Mouse (Mus musculus): ENCODE measurements around the gene Itpripl2.
A peak's percentile ranks its signal among the peaks of the same experiment; 100 is the strongest.

Gene Itpripl2

DNA sequence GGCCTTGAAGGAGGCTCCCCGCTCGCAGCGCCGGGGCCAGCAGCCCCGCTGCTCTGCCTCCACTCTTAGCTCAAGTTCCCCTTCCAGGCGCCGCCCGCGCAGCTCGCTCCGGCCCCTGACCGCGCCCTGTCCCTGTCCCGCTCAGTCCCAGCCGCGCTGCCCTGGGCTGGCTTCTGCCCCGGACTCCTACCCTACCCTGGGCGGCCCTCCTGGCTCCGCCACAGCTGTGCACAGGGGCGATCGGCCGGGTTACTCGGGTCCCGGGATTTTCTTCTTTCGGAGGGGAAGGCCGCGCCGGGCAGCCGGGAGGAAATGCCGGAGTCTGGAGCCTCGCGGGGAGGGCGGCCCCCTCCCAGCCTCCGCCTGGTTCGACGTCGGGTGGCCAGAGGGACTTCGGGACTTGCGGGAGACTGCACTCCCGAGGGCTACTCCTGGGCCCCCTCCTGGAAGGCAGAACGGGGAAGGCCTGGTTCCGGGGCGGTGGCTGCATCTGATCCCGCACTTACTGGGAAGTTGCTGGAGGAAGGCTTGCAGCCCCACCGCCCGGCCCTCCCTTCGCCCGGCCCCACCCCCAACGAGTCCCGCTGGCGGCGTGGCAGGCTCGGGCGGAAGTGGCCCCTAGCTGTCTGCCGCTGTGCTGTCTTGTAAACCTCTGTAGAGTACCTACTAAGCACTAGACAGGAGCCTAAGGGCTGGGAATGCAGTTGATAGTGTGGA, at the start of gene Itpripl2:
TSS of gene Itpripl2 (minus strand) at position 545 of the 717 bp plus-strand sequence.
- DNase-seq (ENCODE audit: low spot score in 2 of 2) = peak; percentile 81 to 87

GRCm38 (mm10) chr7:118535076-118535475, 43.3 kb upstream of the Itpripl2 start:
- no peak for DNase-seq (ENCODE audit: low spot score in 2 of 2)

GRCm38 (mm10) chr7:118534326-118534725, 42.6 kb upstream of the Itpripl2 start:
- DNase-seq (ENCODE audit: low spot score in 2 of 2) = no peak

- DNase-seq (ENCODE audit: low spot score in 2 of 2) = peak; percentile 91 to 94
These were observed 41.4 kb upstream of the Itpripl2 start, which contains the start of gene Coq7 for GRCm38 (mm10) chr7:118533178-118533578. Gene Coq7, minus strand, starts transcription at chr7:118533356.

- peak; percentile 94 to 95 for DNase-seq (ENCODE audit: low spot score in 2 of 2)
These were observed 40.9 kb upstream of the Itpripl2 start for GRCm38 (mm10) chr7:118532519-118533177.

GRCm38 (mm10) chr7:118526967-118527366, 35.2 kb upstream of the Itpripl2 start:
- DNase-seq (ENCODE audit: low spot score in 2 of 2) = no peak

DNA sequence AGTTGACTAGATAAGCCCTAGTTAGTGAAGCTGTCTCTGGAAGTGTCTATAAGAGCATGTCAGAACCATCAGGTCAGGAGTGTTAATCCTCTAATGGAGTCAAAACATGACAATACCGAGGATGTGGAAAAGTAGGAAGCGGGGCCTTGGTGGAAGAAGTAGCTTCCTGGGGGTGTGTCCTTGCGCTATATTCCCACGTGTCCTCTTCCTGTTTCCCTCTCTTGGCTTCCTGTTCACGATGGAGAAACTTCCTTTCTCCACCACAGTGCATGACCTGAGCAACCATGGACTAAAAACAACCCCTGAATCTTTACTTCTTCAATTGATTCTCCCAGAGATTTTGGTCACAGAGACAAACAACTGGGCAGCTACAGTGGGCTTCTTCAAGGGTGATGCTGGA, 30.3 kb upstream of the Itpripl2 start:
- no peak for DNase-seq (ENCODE audit: low spot score in 2 of 2)

DNA sequence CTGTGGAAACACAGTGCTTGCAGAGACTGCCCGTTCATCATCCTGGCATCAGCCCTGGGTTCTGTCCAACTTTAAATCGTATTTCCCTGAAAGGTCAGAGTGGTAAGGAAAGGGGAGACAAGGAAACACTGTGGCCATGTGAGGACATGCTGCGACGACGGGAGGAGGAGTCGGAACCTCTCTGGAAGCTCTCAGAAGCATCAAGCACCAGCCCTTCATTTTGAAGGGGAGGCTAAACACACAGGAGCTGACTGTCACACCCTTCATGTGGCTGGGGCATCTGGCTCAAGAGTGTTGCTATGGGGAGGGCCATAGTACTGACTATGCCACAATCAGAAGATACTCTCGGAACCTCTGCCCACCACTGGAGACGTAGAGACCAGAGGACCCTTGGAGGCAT, 27.9 kb upstream of the Itpripl2 start:
- DNase-seq (ENCODE audit: low spot score in 2 of 2) = no peak

- DNase-seq (ENCODE audit: low spot score in 2 of 2) = peak; percentile 69 to 81
These were observed 26.9 kb upstream of the Itpripl2 start for GRCm38 (mm10) chr7:118518687-118519086.

- no peak for DNase-seq (ENCODE audit: low spot score in 2 of 2)
These were observed 26.0 kb upstream of the Itpripl2 start for GRCm38 (mm10) chr7:118517819-118518218.

- DNase-seq (ENCODE audit: low spot score in 2 of 2) = no peak
These were observed 16.8 kb upstream of the Itpripl2 start for GRCm38 (mm10) chr7:118508556-118508955.

DNA sequence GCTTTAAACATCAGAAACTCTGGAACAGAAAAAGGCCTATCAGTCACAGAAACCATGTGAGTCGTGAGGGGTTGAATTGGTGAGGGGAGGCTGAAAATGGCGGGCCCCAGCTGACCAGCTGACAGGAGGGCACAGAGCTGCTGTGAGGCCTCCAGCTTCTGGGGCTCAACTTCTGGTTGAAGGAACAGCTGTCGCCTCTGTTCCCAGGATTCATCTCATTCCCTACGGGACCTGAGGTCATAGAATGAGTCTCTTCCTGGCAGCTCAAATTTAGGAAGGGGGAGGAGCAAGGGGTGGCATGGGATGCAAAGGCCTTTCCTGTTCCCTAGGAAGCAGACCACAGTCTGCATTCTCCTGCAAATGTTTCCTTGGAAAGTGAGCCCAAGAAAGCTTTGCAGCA, 12.1 kb upstream of the Itpripl2 start:
- DNase-seq (ENCODE audit: low spot score in 2 of 2) = no peak

- DNase-seq (ENCODE audit: low spot score in 2 of 2) = no peak
These were observed 10.6 kb upstream of the Itpripl2 start for GRCm38 (mm10) chr7:118502333-118502732.

DNA sequence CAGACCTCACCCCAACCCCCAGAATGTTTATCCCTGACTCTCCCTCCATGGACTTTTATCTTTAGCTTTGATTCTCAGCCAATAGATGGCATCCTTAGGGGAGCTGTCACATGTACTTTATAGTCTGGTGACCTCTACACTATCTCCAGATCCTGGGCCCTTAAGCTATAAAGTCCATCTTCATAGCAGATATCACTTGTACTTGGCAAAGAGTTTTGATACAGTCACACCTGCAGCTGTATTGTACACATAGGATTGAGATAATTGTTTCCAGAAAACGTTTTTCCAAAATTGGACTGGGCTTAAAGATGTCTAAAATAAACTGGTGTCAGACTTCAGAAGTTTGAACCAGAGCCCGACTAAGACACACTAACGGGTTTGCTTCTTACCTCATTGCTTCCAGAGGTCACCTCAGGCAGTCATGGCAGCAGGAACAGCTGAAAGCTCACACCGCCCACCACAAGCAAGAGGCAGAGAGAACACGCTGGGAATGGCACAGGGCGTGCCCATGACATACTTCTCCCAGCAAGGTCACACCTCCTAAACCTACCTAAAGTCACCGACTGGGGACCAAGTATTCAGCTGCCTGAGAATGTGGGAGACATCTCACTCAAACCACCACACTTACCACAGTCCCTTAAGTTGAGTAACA, 8.1 kb upstream of the Itpripl2 start:
- no peak for DNase-seq (ENCODE audit: low spot score in 2 of 2)

- DNase-seq (ENCODE audit: low spot score in 2 of 2) = no peak
These were observed 7.4 kb upstream of the Itpripl2 start for GRCm38 (mm10) chr7:118498984-118499783.

DNA sequence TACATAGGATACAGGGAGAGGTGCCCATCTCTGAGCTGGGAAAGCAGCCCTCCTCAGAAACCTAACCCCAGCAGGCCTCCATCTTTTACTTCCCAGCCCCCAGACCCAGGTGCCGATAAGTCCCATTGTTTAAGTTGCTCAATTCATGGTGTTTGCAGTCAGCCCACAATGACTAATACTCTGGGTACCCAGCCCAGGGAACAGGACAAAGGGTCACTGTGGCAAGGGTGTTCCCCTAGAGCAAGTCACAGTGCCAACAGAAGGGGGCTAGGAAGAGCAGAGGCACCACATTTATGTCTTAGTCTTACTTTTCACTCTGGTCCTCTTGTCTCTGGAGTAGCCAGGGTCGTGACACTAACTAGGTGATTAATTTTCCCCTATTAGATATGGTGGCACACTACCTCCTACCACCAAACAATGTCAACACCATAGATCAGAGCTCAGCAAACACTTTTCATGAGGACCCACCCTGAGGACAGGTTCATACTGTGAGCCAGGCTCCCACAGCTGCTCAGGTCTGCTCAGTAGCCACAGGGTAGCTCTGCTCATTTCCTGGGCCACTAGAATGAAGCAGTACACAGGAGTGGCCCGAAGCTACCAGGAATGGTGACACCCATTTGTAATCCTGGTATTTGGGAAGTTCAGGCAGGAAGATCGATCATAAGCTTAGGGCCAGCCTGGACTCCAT, 3.3 kb upstream of the Itpripl2 start:
- no peak for DNase-seq (ENCODE audit: low spot score in 2 of 2)

DNA sequence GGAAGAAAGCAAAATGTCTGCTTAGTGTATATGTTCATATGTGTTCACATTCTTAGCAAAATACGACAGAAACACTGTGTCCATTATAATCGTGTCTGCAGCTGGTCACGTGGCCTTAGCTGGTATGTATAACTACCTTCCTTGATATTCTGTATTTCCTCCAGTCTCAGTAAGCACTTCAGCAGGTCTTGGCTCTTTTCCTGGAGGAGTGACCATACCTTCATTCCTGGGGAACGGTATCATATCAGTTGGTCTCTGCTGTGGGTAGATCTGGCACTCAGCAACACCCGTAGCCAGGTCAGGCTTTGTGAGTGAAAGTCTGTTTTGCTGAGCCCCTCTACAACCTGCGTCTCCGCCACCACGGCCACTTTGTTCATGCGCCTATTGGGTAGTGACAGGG, 2.1 kb upstream of the Itpripl2 start:
- DNase-seq (ENCODE audit: low spot score in 2 of 2) = no peak

DNA sequence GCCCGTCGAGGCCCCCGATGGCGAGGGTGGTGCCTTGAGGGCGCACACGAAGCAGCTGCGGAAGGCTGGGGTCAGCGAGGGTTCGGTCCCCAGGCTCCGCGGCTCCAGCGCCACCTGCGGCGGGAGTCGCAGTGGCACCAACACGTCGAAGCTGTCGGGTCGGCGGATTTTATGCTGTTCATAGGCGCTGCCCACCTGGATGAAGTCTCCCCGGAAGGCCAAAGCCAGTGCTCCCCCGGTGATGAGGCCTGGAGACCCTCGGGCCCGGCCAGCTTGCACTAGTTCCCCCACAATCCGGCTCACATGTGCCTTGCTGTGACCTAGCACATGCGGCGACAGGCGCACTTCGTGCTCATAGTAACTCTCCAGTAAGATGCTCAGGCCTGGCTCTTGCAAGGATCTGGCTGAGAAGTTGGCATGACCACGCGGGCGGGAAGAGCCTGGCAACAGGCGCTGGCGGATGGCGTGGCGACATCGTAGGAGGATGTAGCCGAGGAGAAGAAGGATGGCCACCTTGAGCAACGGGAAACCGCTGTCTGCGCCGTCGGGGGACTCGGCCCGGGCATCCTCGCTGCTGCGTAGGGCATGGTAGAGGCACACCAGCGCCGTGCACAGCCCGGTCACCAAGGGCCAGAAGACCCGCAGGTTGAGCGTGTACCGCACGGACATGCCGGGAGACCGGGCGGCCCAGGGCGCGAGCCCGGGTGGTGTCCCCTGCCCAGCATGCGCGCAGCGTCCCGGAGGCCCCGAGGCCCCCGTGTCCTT, 927 bp downstream of the Itpripl2 start:
- DNase-seq (ENCODE audit: low spot score in 2 of 2) = no peak

DNA sequence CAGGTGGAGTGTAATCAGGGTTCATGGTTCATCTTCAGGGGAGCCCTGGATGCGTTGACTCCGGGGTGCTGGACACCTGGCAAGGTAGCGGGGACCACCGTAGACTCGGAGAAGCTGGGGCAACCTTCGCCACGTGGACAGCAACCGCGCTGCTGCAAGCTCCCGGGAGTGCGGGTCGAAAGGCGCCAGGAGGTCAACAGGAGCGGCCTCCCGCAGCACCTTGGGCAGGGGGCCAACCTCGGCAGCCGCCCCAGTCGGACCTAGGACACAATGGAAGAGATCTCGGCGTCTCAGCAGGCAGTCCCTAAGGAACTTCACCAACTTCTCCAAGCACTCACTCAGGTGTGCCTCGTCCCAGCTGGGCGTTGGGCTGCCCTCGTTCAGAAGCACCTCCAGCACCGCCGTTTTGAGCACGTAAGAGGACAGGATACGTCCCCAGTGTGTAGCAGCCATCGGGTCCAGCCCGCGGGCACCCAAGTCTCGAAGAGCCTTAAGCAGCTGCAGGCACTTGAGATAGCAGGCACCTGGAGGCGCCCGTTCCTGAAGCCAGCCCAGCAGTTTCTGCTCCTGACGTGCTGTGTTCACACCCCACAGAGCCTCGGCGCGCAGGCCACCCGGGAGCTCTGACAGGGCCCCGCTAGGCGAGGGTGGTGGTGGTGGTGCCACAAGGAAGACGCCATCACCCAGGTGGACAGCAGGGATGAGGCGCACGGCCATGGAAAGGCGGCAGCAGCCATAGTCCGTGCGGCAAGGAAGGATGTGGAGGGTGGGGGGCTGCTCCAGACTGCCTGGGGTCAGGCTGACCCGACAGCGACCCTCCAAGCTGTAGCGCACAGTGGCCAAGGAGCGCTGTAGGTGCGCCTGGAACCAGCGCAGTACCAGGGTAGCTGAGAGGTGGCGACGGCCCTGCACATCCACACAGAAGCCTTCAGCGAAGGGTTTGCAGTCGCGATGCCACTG, 1.8 kb downstream of the Itpripl2 start:
- no peak for DNase-seq (ENCODE audit: low spot score in 2 of 2)
